Mouse (Mus musculus): Measurements from ENCODE around the gene Med7. TPM values are rescaled to one million over a fixed set of nuclear protein-coding genes. Genes with fewer than 3 reads are reported as not detected.
A peak's percentile ranks its signal among the peaks of the same experiment; 100 is the strongest.
"Not testable (repeated sequence)": the region's sequence is repeated elsewhere in the genome, so short reads cannot be mapped to it uniquely, and the experiment has no call there.

Gene Med7
- polyA plus RNA-seq, 1 experiment from 2014 or later = 88.2 TPM

DNA sequence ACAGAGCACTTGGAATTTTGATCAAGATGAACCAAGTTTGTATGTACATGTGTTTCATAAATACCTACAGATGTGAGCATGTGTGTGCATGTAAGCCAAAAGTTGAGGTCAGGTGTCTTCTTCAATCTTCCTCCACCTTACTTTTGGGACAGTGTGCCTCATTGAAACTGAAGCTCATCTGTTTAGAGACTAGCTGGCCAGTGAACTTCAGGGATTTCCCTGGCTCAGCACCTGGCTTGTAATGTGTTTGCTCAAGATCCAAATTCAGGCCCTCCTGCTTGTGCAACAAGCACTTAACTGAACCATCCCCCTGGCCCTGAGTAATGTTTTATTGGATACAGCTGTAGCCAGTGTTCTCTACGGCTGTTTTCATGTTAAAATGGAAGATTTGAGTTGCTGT, 18.3 kb upstream of the Med7 start:
- H3K27me3 ChIP-seq (ENCODE audit: control insufficient read depth, insufficient read depth, low read length) = no peaks in the 10 kb centered on the region
- 0 out of 2 replicates have a peak, but pooled peaks cover 2% of the 10 kb centered on the region for H3K4me1 ChIP-seq (ENCODE audit: control insufficient read depth, insufficient read depth, low read length)
- 51% methylated on average over 1 of the region's 1 CpGs for WGBS
- no peaks in the 10 kb centered on the region for H3K9me3 ChIP-seq (ENCODE audit: control insufficient read depth, low read length)
- H3K27ac ChIP-seq (ENCODE audit: low read depth, low read length) = no peak overlapping the region
- H3K9ac ChIP-seq (ENCODE audit: low read depth, low read length) = no peak overlapping the region
- no peak for ATAC-seq (ENCODE audit: low FRiP score, low TSS enrichment)
- H3K36me3 ChIP-seq (ENCODE audit: control insufficient read depth, insufficient read depth, low read length) = no peaks in the 10 kb centered on the region
- no peak overlapping the region for H3K4me2 ChIP-seq (replicated peaks; ENCODE audit: low read depth, low read length)
- H3K4me3 ChIP-seq (ENCODE audit: low read length) = no peak overlapping the region

DNA sequence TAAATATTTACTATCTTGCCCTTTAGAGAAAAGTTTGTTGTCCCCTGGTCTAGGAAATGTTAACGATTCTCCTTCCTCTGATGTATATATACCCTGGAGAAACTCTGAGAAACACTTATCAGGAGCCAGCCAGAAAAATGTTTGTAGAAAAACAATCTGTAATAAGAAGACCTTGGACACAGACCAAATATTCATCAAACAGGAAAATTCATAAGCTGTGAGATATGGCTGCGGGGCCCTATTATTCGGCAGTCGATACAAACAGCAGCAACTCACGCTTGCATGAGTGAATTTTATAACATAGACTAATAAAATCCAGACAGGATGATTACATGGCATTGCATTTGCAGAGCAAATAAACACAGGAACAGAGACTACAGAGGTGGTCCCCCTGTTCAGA, 17.9 kb upstream of the Med7 start:
- no peak for ATAC-seq (ENCODE audit: low FRiP score, low TSS enrichment)
- no peak overlapping the region for H3K27ac ChIP-seq (ENCODE audit: low read depth, low read length)
- 83% methylated on average over 5 of the region's 5 CpGs for WGBS

GRCm38 (mm10) chr11:46421086-46421888, 15.4 kb upstream of the Med7 start:
- H3K9ac ChIP-seq (ENCODE audit: low read depth, low read length) = no peak overlapping the region
- H3K36me3 ChIP-seq (ENCODE audit: control insufficient read depth, insufficient read depth, low read length) = no peaks in the 10 kb centered on the region
- no peaks in the 10 kb centered on the region for H3K9me3 ChIP-seq (ENCODE audit: control insufficient read depth, low read length)
- no peak for ATAC-seq (ENCODE audit: low FRiP score, low TSS enrichment)
- H3K27me3 ChIP-seq (ENCODE audit: control insufficient read depth, insufficient read depth, low read length) = no peaks in the 10 kb centered on the region
- no peak overlapping the region for H3K4me3 ChIP-seq (ENCODE audit: low read length)
- no peak overlapping the region for H3K27ac ChIP-seq (ENCODE audit: low read depth, low read length)
- WGBS = 76% methylated on average over 8 of the region's 8 CpGs
- no peak overlapping the region for H3K4me2 ChIP-seq (replicated peaks; ENCODE audit: low read depth, low read length)
- 0 out of 2 replicates have a peak, but pooled peaks cover 2% of the 10 kb centered on the region for H3K4me1 ChIP-seq (ENCODE audit: control insufficient read depth, insufficient read depth, low read length)

More for the DNA sequence above, 17.9 kb upstream of the Med7 start:
- Histone ChIP-seq H3K9ac (ENCODE audit: low read depth, low read length) (no peak overlapping the region), H3K36me3 (ENCODE audit: control insufficient read depth, insufficient read depth, low read length) (no peaks in the 10 kb centered on the region), H3K4me3 (ENCODE audit: low read length) (no peak overlapping the region), H3K4me2 (replicated peaks; ENCODE audit: low read depth, low read length) (no peak overlapping the region), H3K27me3 (ENCODE audit: control insufficient read depth, insufficient read depth, low read length) (no peaks in the 10 kb centered on the region), H3K9me3 (ENCODE audit: control insufficient read depth, low read length) (no peaks in the 10 kb centered on the region), H3K4me1 (ENCODE audit: control insufficient read depth, insufficient read depth, low read length) (0 out of 2 replicates have a peak, but pooled peaks cover 2% of the 10 kb centered on the region)

GRCm38 (mm10) chr11:46428131-46428530, 8.6 kb upstream of the Med7 start:
- 46% methylated on average over 4 of the region's 4 CpGs for WGBS
- H3K9ac ChIP-seq (ENCODE audit: low read depth, low read length); H3K4me2 ChIP-seq (replicated peaks; ENCODE audit: low read depth, low read length); ATAC-seq (ENCODE audit: low FRiP score, low TSS enrichment); H3K4me3 ChIP-seq (ENCODE audit: low read length); H3K9me3 ChIP-seq (ENCODE audit: control insufficient read depth, low read length); H3K36me3 ChIP-seq (ENCODE audit: control insufficient read depth, insufficient read depth, low read length); H3K27ac ChIP-seq (ENCODE audit: low read depth, low read length); H3K27me3 ChIP-seq (ENCODE audit: control insufficient read depth, insufficient read depth, low read length); H3K4me1 ChIP-seq (ENCODE audit: control insufficient read depth, insufficient read depth, low read length): not testable (repeated sequence)

GRCm38 (mm10) chr11:46430123-46430522, 6.6 kb upstream of the Med7 start:
- no peak overlapping the region for H3K4me3 ChIP-seq (ENCODE audit: low read length)
- no peaks in the 10 kb centered on the region for H3K4me1 ChIP-seq (ENCODE audit: control insufficient read depth, insufficient read depth, low read length)
- no peak overlapping the region for H3K9ac ChIP-seq (ENCODE audit: low read depth, low read length)
- WGBS = 94% methylated on average over 2 of the region's 2 CpGs
- no peaks in the 10 kb centered on the region for H3K36me3 ChIP-seq (ENCODE audit: control insufficient read depth, insufficient read depth, low read length)
- H3K4me2 ChIP-seq (replicated peaks; ENCODE audit: low read depth, low read length) = no peak overlapping the region
- no peaks in the 10 kb centered on the region for H3K9me3 ChIP-seq (ENCODE audit: control insufficient read depth, low read length)
- no peak overlapping the region for H3K27ac ChIP-seq (ENCODE audit: low read depth, low read length)
- no peaks in the 10 kb centered on the region for H3K27me3 ChIP-seq (ENCODE audit: control insufficient read depth, insufficient read depth, low read length)
- ATAC-seq (ENCODE audit: low FRiP score, low TSS enrichment) = no peak

GRCm38 (mm10) chr11:46431129-46431528, 5.6 kb upstream of the Med7 start:
- peaks cover 2% of the 10 kb centered on the region; the same call in 1 of the 2 replicates for H3K4me1 ChIP-seq (ENCODE audit: control insufficient read depth, insufficient read depth, low read length)
- peak; percentile 90 for ATAC-seq (ENCODE audit: low FRiP score, low TSS enrichment)
- H3K27me3 ChIP-seq (ENCODE audit: control insufficient read depth, insufficient read depth, low read length) = no peaks in the 10 kb centered on the region
- no peak overlapping the region for H3K4me3 ChIP-seq (ENCODE audit: low read length)
- no peaks in the 10 kb centered on the region for H3K36me3 ChIP-seq (ENCODE audit: control insufficient read depth, insufficient read depth, low read length)
- no peak overlapping the region for H3K9ac ChIP-seq (ENCODE audit: low read depth, low read length)
- WGBS = 21% methylated on average over 3 of the region's 3 CpGs
- H3K9me3 ChIP-seq (ENCODE audit: control insufficient read depth, low read length) = no peaks in the 10 kb centered on the region
- H3K27ac ChIP-seq (ENCODE audit: low read depth, low read length) = no peak overlapping the region
- H3K4me2 ChIP-seq (replicated peaks; ENCODE audit: low read depth, low read length) = no peak overlapping the region

- Histone ChIP-seq H3K27me3 (ENCODE audit: control insufficient read depth, insufficient read depth, low read length) (no peaks in the 10 kb centered on the region), H3K4me3 (ENCODE audit: low read length) (no peak overlapping the region), H3K36me3 (ENCODE audit: control insufficient read depth, insufficient read depth, low read length) (peaks cover 9% of the 10 kb centered on the region; the same call in 1 of the 2 replicates), H3K9ac (ENCODE audit: low read depth, low read length) (no peak overlapping the region), H3K4me2 (replicated peaks; ENCODE audit: low read depth, low read length) (no peak overlapping the region), H3K27ac (ENCODE audit: low read depth, low read length) (no peak overlapping the region), H3K4me1 (ENCODE audit: control insufficient read depth, insufficient read depth, low read length) (peaks cover 3% of the 10 kb centered on the region; the same call in 1 of the 2 replicates), H3K9me3 (ENCODE audit: control insufficient read depth, low read length) (no peaks in the 10 kb centered on the region)
- ATAC-seq (ENCODE audit: low FRiP score, low TSS enrichment) = no peak
Measured at GRCm38 (mm10) chr11:46435363-46435762, 1.4 kb upstream of the Med7 start.

DNA sequence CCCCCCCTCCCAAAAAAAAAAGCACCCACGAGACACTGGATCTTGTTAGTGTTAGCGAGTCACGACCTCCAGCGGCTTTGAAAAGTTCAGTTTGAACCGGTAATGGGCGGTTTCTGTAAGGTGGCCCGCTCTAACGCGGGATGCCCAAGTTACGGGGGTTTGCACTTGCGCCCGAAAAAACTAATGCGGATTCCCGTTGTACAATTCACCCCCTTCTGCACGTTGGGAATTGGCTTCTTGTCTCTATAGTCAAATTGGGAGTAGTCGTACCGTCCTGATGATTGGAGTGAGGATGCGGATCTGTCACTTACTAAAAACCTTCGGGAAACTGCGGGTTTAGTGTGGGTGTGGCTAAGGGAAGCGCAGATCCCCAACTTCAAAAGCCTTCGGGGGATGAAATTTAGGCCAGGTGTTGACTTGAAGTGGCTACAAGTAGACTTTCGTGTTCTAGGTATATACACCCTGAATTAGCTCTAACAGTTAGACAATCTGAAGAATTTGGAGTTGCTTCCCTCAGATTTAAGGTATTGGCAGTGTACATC, 805 bp downstream of the Med7 start:
- under 1% methylated on average over 23 of the region's 23 CpGs for WGBS
- H3K36me3 ChIP-seq (ENCODE audit: control insufficient read depth, insufficient read depth, low read length) = peaks cover 20% of the 10 kb centered on the region; the same call in 1 of the 2 replicates
- peaks cover 3% of the 10 kb centered on the region; the same call in 1 of the 2 replicates for H3K4me1 ChIP-seq (ENCODE audit: control insufficient read depth, insufficient read depth, low read length)
- peak overlapping the region; percentile 49 for H3K4me2 ChIP-seq (replicated peaks; ENCODE audit: low read depth, low read length)
- peak overlapping the region; percentile 85; the same call in 1 of the 2 replicates for H3K27ac ChIP-seq (ENCODE audit: low read depth, low read length)
- no peaks in the 10 kb centered on the region for H3K9me3 ChIP-seq (ENCODE audit: control insufficient read depth, low read length)
- H3K27me3 ChIP-seq (ENCODE audit: control insufficient read depth, insufficient read depth, low read length) = no peaks in the 10 kb centered on the region
- peak overlapping the region; percentile 68 for H3K4me3 ChIP-seq (ENCODE audit: low read length)
- ATAC-seq (ENCODE audit: low FRiP score, low TSS enrichment) = peak; percentile 24; the same call in 1 of the 2 replicates
- H3K9ac ChIP-seq (ENCODE audit: low read depth, low read length) = peak overlapping the region; percentile 81

DNA sequence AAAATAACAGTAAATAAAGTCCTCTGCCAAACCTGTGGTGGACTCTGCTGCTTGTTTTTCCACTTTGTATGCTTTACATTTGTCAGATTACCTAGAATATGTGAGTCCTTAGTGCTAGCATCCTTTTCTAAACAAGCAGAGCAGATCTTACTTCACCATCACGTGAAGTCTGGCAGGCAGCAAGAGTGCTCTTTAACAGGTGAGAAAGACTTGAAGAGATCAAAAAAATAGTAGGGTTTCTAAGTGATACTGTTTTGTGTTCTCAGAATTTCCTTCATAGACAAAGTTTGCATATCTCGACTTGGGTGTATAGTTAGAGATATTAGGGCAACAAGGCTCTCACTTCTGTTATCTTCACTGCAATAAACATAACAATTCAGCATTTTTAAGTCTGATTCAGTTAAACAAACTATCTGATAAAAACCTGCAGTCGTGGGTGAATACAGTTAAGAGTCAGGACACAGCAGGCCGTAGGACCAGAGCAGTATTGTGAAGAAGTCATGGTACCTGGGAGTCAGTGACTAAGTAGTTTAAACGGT, 2.3 kb downstream of the Med7 start:
- Histone ChIP-seq H3K4me1 (ENCODE audit: control insufficient read depth, insufficient read depth, low read length) (peaks cover 3% of the 10 kb centered on the region; the same call in 1 of the 2 replicates), H3K9ac (ENCODE audit: low read depth, low read length) (no peak overlapping the region), H3K4me3 (ENCODE audit: low read length) (no peak overlapping the region), H3K27ac (ENCODE audit: low read depth, low read length) (no peak overlapping the region), H3K4me2 (replicated peaks; ENCODE audit: low read depth, low read length) (no peak overlapping the region), H3K36me3 (ENCODE audit: control insufficient read depth, insufficient read depth, low read length) (peaks cover 26% of the 10 kb centered on the region; the same call in 1 of the 2 replicates), H3K27me3 (ENCODE audit: control insufficient read depth, insufficient read depth, low read length) (no peaks in the 10 kb centered on the region), H3K9me3 (ENCODE audit: control insufficient read depth, low read length) (no peaks in the 10 kb centered on the region)
- WGBS = 93% methylated on average over 5 of the region's 5 CpGs
- ATAC-seq (ENCODE audit: low FRiP score, low TSS enrichment) = no peak

Measured in kidney, embryonic 14.5 days (tissue).